Mouse (Mus musculus) adipocyte (in vitro differentiated cells): ENCODE results near the gene Zc3h7b.
"Not testable (repeated sequence)": the region's sequence is repeated elsewhere in the genome, so short reads cannot be mapped to it uniquely, and the experiment has no call there.

Experiments
- DNase-seq: peaks from one replicate; pipeline ENCODE4 v3.0.0-alpha.2; 2016; ENCODE audit warnings: low spot score

Gene Zc3h7b

GRCm38 (mm10) chr15:81744992-81745600 lies at the start of gene Zc3h7b, which contains the start of gene Rangap1:
Gene Zc3h7b (plus strand): TSS chr15:81745057.
Gene Rangap1 (minus strand): TSS chr15:81745530.
- peak; percentile 70 for DNase-seq

GRCm38 (mm10) chr15:81697175-81697574 lies 47.7 kb upstream of the Zc3h7b start, which contains the start of gene Chadl:
Gene Chadl (minus strand): TSS chr15:81697287.
- no peak for DNase-seq

- DNase-seq: peak; percentile 42
These were observed 47.0 kb upstream of the Zc3h7b start for GRCm38 (mm10) chr15:81697847-81698246.

GRCm38 (mm10) chr15:81698532-81698931 lies 46.3 kb upstream of the Zc3h7b start:
- peak; percentile 38 for DNase-seq

GRCm38 (mm10) chr15:81700161-81700560 lies 44.7 kb upstream of the Zc3h7b start:
- no peak for DNase-seq

- peak; percentile 60 for DNase-seq
These were observed 44.3 kb upstream of the Zc3h7b start for GRCm38 (mm10) chr15:81700601-81701000.

GRCm38 (mm10) chr15:81701350-81701749 lies 43.5 kb upstream of the Zc3h7b start:
- DNase-seq: not testable (repeated sequence)

GRCm38 (mm10) chr15:81702306-81703093 lies 42.4 kb upstream of the Zc3h7b start:
- DNase-seq: peak; percentile 32

GRCm38 (mm10) chr15:81703094-81703489 lies 41.8 kb upstream of the Zc3h7b start:
- DNase-seq: no peak

- DNase-seq: no peak
These were observed 35.9 kb upstream of the Zc3h7b start for GRCm38 (mm10) chr15:81708991-81709390.

- no peak for DNase-seq
These were observed 35.2 kb upstream of the Zc3h7b start for GRCm38 (mm10) chr15:81709686-81710085.

- DNase-seq: no peak
These were observed 34.1 kb upstream of the Zc3h7b start for GRCm38 (mm10) chr15:81710801-81711200.

GRCm38 (mm10) chr15:81713742-81714141 lies 31.1 kb upstream of the Zc3h7b start:
- no peak for DNase-seq

GRCm38 (mm10) chr15:81718336-81719138 lies 26.3 kb upstream of the Zc3h7b start:
- DNase-seq: no peak

GRCm38 (mm10) chr15:81719139-81719531 lies 25.7 kb upstream of the Zc3h7b start:
- DNase-seq: no peak

GRCm38 (mm10) chr15:81722361-81722760 lies 22.5 kb upstream of the Zc3h7b start:
- no peak for DNase-seq

- no peak for DNase-seq
These were observed 21.2 kb upstream of the Zc3h7b start for GRCm38 (mm10) chr15:81723653-81724052.

GRCm38 (mm10) chr15:81725965-81726364 lies 18.9 kb upstream of the Zc3h7b start:
- DNase-seq: no peak

- DNase-seq: no peak
These were observed 15.5 kb upstream of the Zc3h7b start for GRCm38 (mm10) chr15:81729241-81729791.

- peak; percentile 97 for DNase-seq
These were observed 14.8 kb upstream of the Zc3h7b start for GRCm38 (mm10) chr15:81729792-81730635.

GRCm38 (mm10) chr15:81735075-81735474 lies 9.8 kb upstream of the Zc3h7b start:
- no peak for DNase-seq
